Mouse (Mus musculus) T-helper 1 cell (primary cell): ENCODE results near the gene D5Ertd579e.

ENCODE experiments used
- in situ Hi-C: fragments of 300-600 bp; cut with MboI, MseI; formaldehyde crosslinking; loops from one replicate; pipeline ENCODE4 v1.15.1; 2025; ENCODE audit warnings: high pct_unique_total_duplicates

The D5Ertd579e gene

DNA sequence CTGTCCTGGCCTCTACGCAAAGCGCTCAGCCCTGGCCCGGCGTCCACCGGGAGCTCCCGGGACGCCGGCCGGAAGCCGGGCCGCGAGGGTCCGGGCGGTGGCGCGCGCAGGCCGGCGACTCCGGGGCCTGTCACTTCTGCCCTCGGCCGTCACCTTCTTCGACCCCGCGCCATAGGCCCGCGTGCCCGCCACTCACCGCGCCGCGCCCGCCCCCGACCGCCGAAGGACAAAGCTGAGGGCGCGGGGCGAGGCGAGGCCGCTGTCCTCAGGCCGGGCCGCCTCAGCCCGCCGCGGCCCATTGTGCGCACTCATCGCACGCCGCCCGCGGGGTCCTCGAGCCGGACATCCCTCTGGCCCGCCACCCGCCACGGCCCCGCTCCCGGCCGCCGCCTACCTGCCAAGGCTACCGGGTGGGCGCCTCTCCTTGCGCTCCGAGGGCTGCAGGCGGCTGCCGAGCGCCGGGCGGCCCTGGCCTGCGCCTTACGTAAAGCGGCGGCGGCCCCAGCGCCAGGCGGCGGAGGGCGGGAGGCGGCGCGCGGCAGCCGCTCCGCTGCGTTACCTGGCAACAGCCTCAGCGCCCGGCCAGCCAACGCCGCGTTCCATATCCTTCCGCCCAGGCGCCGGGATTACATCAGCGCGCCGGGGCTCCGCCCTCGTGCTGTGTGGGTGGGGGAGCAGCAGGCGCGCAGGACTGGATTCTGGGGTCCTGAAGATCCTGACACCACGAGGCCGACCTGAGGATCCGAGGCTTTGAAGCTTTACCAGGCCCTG is at the start of gene D5Ertd579e:
TSS of gene D5Ertd579e (minus strand) at position 564 of the 771 bp plus-strand sequence.
- in situ Hi-C loops, result loop anchor here (10.0 kb wide), 1 partner anchor 111 kb away; no protein-coding TSS in a partner anchor

- in situ Hi-C loops, result loop anchor here (5.0 kb wide), 3 partner anchors 70 to 275 kb away; no protein-coding TSS in a partner anchor
Measured at GRCm38 (mm10) chr5:36742126-36742848, 46.5 kb upstream of the D5Ertd579e start.

DNA sequence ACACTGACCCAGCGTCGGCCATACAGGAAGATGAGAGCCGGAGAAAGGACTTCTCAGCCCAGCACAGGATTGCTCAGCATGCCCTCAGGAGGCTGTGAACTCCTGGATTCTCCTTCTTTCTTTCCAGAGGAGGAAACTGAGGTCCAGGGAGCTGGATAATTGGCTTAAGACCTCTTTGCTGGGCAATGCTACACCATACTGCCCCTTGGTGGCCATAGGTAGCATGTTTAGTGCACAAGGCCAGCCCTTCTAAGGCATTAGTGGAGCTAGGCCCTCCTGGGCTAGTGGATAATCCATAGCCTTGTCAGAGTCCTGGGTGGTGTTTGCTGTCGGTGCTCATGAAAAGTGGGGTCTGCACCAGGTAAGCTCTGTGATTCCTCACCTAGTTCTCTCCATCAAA is 44.0 kb upstream of the D5Ertd579e start:
- in situ Hi-C loops, result loop anchor here (5.0 kb wide), 3 partner anchors 68 to 273 kb away; no protein-coding TSS in a partner anchor

GRCm38 (mm10) chr5:36738799-36739615 is 43.2 kb upstream of the D5Ertd579e start:
- in situ Hi-C loops, result no loop called here

DNA sequence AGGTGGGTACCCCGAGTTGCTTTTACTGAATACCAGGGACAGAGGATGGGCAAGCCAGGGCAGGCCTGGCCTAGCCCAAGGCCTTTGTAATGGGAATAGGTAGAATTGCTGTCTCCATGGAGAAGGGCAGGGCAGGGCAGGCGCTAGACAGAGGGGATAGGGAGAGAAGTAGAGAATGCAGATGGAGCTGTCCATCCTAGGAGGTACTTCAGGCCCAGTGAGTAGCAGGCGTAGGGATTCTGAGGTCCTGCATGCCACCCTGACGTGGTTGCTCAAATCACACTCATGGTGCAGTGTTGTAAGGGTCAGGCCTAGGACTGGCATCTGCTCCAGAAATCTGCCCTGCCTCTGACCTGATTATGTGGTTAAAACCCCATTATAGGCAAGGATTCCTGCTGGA is 41.9 kb upstream of the D5Ertd579e start:
- in situ Hi-C loops, result no loop called here

DNA sequence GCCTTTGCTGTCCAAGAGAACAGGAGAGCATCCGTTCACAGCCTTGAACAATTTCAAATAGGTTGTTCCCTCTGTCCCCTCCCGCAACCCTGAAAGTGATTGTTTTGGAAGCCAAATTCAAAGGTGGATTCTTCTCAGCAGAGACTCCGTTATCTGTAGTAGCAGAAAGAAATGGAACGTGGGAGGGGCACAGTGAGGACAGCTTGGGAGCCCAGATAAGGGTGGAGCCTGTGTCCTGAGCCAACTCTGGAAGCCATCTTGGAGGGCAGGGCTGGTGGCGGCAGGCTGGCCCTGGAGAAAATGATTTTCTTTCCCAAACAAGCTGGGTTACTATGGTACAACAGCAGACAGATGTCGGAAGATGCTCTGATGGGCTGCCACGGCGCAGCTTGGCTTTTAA is 40.2 kb upstream of the D5Ertd579e start:
- in situ Hi-C loops, result no loop called here

- in situ Hi-C loops, result no loop called here
Measured at GRCm38 (mm10) chr5:36735106-36735505, 39.3 kb upstream of the D5Ertd579e start.

GRCm38 (mm10) chr5:36733405-36733804 is 37.6 kb upstream of the D5Ertd579e start:
- in situ Hi-C loops, result no loop called here

- in situ Hi-C loops, result no loop called here
Measured at GRCm38 (mm10) chr5:36731901-36732652, 36.3 kb upstream of the D5Ertd579e start.

DNA sequence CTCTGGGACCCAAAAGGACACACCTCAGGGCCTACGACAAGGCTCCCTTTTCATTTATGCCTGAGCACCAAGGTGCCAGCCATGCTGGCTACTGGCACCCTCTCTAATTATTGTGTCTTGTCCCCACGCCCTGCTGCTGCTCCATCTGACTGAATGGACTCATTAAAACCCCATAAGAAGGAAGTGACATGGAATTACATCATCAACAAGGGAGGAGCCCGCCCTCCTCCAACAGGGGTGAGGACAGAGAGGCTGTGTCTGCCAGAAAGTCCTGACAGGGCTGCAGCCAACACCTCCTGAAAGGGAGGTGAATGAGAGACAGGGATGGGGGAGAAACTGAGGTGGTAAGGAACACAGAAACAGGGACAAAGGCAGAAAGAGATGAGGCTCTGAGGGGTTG is 34.9 kb upstream of the D5Ertd579e start:
- in situ Hi-C loops, result no loop called here

DNA sequence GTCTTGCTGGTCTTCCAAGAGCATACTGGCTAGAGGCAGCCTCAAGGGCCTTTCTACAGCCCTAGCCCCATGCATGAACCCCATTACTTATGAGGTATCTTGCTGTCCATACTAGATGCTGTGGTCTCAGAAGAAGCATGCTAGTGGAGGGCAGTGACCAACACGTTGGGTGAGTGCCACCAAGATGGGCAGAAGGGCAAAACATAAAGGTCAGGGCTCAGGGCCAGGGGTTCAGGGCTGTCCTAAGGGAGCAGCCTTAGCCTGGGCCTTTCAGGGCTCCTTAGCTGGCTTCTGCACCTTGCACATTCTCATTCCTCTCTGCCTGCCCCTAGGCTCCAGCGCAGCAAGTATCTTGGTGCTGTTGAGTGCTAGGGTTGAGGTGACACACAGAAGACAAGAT is 34.1 kb upstream of the D5Ertd579e start:
- in situ Hi-C loops, result no loop called here

- in situ Hi-C loops, result no loop called here
Measured at GRCm38 (mm10) chr5:36729086-36729473, 33.3 kb upstream of the D5Ertd579e start.

DNA sequence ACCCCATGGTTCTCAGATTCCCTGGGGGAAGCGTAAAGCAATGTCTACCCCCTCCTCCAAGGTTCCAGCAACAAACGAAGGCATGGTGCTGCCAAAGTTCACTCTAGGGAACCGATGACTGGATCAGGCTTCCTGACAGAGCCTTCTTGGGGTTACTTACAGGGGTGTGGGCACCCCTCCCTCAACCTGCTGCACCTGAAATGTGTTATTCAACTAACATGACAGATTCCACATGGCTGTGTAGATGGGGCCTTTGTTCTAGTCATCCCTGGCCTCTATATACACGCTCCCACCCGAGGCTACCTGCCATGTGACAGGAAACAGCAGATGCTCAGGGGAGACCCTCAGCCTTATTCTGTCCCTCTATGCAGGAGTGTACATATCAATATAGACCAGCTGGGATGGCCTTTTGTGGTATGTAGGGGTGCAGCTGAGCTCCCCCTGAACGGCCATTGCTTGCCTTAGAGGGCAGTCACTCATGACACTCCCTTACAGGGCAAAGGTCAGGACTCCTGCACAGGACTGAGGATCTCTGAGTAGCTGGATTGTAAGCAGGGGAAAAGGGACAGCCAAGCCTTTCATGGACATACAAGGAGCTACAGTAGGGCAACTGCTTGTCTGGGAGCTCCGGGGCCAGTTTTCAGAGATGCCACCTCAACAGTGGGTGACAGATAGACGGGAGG is 32.7 kb upstream of the D5Ertd579e start:
- in situ Hi-C loops, result no loop called here

GRCm38 (mm10) chr5:36727776-36728175 is 32.0 kb upstream of the D5Ertd579e start:
- in situ Hi-C loops, result no loop called here

DNA sequence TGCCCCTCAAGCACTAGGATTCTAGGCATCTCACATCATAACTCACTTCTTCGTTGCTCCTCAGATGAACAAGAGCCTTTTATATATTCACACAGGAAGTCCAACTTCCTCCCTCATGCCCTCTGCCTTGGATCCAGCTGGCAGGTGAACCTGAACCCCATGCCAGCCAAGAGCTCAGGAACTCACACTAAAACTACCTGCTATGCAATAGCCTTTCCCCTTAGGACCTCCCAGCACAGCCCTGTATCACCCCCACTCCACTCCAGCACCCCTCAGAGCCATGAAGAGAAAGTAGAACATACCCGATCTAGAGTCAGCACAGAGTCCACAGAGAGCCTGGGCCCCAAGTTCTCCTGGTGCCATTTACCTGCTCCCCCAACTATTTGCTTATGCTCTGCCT is 31.3 kb upstream of the D5Ertd579e start:
- in situ Hi-C loops, result no loop called here

- in situ Hi-C loops, result no loop called here
Measured at GRCm38 (mm10) chr5:36726387-36726801, 30.6 kb upstream of the D5Ertd579e start.

DNA sequence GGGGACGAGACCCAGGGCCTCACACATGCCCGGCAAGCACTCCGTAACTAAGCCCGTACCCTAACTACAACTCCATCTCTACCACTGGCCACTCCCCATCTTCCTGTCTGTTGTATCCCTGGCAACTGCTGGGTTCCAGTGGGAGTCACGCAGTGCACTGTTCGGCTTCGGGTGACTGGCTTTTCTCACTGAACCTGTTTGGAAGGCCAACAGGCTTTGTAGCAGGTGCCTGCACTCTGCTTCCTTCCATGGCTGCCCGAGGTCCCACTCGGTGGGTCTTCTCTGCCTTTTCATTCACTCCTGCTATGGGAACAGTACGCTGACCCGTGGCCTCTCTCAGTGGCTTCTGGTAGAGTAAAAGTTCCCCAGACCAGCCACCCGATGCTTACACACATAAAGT is 30.0 kb upstream of the D5Ertd579e start:
- in situ Hi-C loops, result no loop called here

DNA sequence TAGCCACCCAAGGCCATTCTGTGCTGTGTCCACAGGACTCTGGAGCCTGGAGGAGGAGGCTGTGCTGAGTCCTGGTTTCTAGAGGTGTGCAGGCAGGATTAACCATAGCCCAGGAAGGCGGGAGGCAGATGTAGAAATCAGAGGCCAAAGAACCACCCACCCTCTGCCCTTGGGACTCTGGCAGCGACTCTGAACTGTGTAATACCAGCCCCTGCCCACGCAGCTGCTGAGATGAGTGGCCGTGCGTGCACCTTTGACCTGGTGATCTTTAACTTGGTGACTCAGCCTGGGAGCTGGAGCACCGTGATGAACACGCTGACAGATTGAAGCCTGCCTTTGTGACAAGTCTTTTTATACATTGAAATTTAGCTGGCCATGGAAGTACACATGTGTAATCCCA is 28.4 kb upstream of the D5Ertd579e start:
- in situ Hi-C loops, result no loop called here

DNA sequence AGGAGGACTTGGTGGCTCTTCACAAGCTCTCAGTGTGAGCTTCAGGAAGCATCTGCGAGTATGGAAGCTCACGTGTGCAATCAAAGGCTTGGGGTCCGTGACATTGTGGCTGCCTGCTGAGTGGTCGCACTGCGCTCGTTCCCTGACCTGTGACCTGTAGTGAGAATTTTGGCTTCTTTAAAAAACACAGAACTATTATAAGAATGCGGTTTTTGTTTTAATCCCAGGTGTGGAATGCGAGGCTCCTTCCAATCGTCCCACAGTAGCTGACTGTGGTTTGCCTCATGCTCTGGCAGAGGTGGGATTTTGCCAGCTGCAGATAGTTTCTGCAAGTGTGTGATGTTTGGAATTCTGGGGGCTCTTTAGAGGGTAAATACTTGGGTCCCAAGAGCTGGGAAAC is 27.5 kb upstream of the D5Ertd579e start:
- in situ Hi-C loops, result no loop called here

- in situ Hi-C loops, result no loop called here
Measured at GRCm38 (mm10) chr5:36722415-36722856, 26.6 kb upstream of the D5Ertd579e start.
